9 mouse cellular contexts compared by ENCODE assay signal in the genomic region with DNA sequence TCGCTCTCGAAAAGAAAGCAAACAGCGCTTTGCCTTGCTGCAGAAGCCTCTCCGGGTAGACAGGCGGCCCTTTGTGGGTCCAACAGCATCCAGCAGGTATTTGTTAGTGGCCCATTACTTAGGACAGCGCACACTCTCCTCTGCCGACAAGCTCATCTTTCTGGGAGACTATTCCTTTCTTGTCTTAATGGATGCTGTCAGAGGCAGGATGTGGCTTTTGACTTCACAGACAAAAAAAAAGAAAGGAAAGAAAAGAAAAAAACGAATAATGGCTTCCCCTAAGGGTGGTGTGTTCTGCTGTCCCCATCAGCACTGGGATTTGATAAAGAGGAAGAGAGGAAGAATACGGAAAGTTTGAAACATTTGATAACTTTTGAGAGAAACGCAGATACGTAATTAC.
DNase-seq lines count a peak whose midpoint lies in the region; ATAC-seq lines count a peak whose summit lies in the region.
"Had no signal": no experiment of that assay in that cellular context is flagged by ENCODE, and none has a peak within 500 bp of the region (broad histone marks: within the 10 kb centered on the region; RNA-seq: fewer than 3 reads in every experiment).

No protein-coding gene starts in this region.

- H3K27me3 ChIP-seq in forebrain, embryonic 12.5 days, result 0 out of 2 replicates have a peak, but pooled peaks cover 6% of the 10 kb centered on the region
- H3K27me3 ChIP-seq in forebrain, embryonic 16.5 days (replicated peaks; ENCODE audit: control insufficient read depth, insufficient read depth, low read length), result no peaks in the 10 kb centered on the region
- H3K27me3 ChIP-seq in megakaryocyte, embryonic 14.5 days (replicated peaks), result no peaks in the 10 kb centered on the region
- H3K27me3 ChIP-seq in limb, embryonic 12.5 days, result no peaks in the 10 kb centered on the region

- H3K4me2 ChIP-seq in forebrain, embryonic 12.5 days, result peak overlapping the region; percentile 36
- no peak overlapping the region for H3K4me2 ChIP-seq in forebrain, embryonic 16.5 days (ENCODE audit: low read length)
- H3K4me2 ChIP-seq in limb, embryonic 12.5 days, result peak overlapping the region; percentile 48

- H3K4me1 ChIP-seq in forebrain, embryonic 12.5 days, result peaks cover 17% of the 10 kb centered on the region
- peaks cover 6% of the 10 kb centered on the region for H3K4me1 ChIP-seq in forebrain, embryonic 16.5 days (replicated peaks; ENCODE audit: control insufficient read depth, insufficient read depth, low read length)
- peaks cover 75% of the 10 kb centered on the region for H3K4me1 ChIP-seq in megakaryocyte, embryonic 14.5 days
- peaks cover 24% of the 10 kb centered on the region for H3K4me1 ChIP-seq in limb, embryonic 12.5 days (replicated peaks)

- no peaks in the 10 kb centered on the region for H3K9me3 ChIP-seq in forebrain, embryonic 12.5 days
- H3K9me3 ChIP-seq in forebrain, embryonic 16.5 days (ENCODE audit: control insufficient read depth, low read length), result no peaks in the 10 kb centered on the region
- H3K9me3 ChIP-seq in megakaryocyte, embryonic 14.5 days, result 0 out of 2 replicates have a peak, but pooled peaks cover 3% of the 10 kb centered on the region
- H3K9me3 ChIP-seq in limb, embryonic 12.5 days, result no peaks in the 10 kb centered on the region

- no peaks in the 10 kb centered on the region for H3K36me3 ChIP-seq in forebrain, embryonic 12.5 days (replicated peaks)
- H3K36me3 ChIP-seq in forebrain, embryonic 16.5 days (ENCODE audit: control insufficient read depth, insufficient read depth), result no peaks in the 10 kb centered on the region
- H3K36me3 ChIP-seq in megakaryocyte, embryonic 14.5 days (replicated peaks; ENCODE audit: low read length), result peaks cover 3% of the 10 kb centered on the region
- H3K36me3 ChIP-seq in limb, embryonic 12.5 days, result no peaks in the 10 kb centered on the region

- H3K4me3 ChIP-seq in forebrain, embryonic 12.5 days (replicated peaks), result no peak overlapping the region
- no peak overlapping the region for H3K4me3 ChIP-seq in forebrain, embryonic 16.5 days (replicated peaks; ENCODE audit: low read length)
- H3K4me3 ChIP-seq in megakaryocyte, embryonic 14.5 days (replicated peaks), result peak overlapping the region; percentile 21
- no peak overlapping the region for H3K4me3 ChIP-seq in limb, embryonic 12.5 days (replicated peaks)

- peak; percentile 19 for DNase-seq in thymus, postnatal 14 days
- DNase-seq in cerebellum, adult 8-10 months, result no peak
- DNase-seq in retina, embryonic 14.5 days (ENCODE audit: low spot score), result no peak
- DNase-seq: adrenal gland, adult 2 months had no signal

- no peak overlapping the region for H3K9ac ChIP-seq in forebrain, embryonic 12.5 days
- no peak overlapping the region for H3K9ac ChIP-seq in forebrain, embryonic 16.5 days (replicated peaks; ENCODE audit: low read depth, low read length)
- H3K9ac ChIP-seq in limb, embryonic 12.5 days (replicated peaks), result no peak overlapping the region

- ATAC-seq in forebrain, embryonic 12.5 days (ENCODE audit: low FRiP score), result no peak
- ATAC-seq in forebrain, embryonic 16.5 days, result no peak
- no peak for ATAC-seq in megakaryocyte, adult 5-6 weeks (ENCODE audit: poor library complexity, severe bottlenecking)
- no peak for ATAC-seq in limb, embryonic 12.5 days (ENCODE audit: insufficient number of reproducible peaks, insufficient read depth, low FRiP score, low TSS enrichment, low read depth)

- WGBS in forebrain, embryonic 12.5 days, result 12% methylated on average over 11 of the region's 11 CpGs
- WGBS in forebrain, embryonic 16.5 days, result 18% methylated on average over 11 of the region's 11 CpGs
- 14% methylated on average over 11 of the region's 11 CpGs for WGBS in limb, embryonic 12.5 days

- no peak overlapping the region for H3K27ac ChIP-seq in forebrain, embryonic 12.5 days
- no peak overlapping the region for H3K27ac ChIP-seq in forebrain, embryonic 16.5 days (ENCODE audit: low read length)
- H3K27ac ChIP-seq in limb, embryonic 12.5 days, result no peak overlapping the region
